Mouse (Mus musculus): Measurements from ENCODE around the gene Rab39b. TPM values are rescaled to one million over a fixed set of nuclear protein-coding genes. Genes with fewer than 3 reads are reported as not detected.

Gene Rab39b
- 20.1 and 21.5 TPM in 2 replicates for polyA plus RNA-seq (2012; rRNA removed)

GRCm38 (mm10) chrX:75577582-75578324 lies at the start of gene Rab39b:
Gene Rab39b, minus strand, starts transcription at chrX:75578231.
- TF ChIP-seq POLR2A (IDR thresholded peaks at IDR 0.05; ENCODE audit: extremely low read depth, insufficient read depth, low read length) (peak; percentile 81), CTCF (IDR thresholded peaks at IDR 0.05; ENCODE audit: extremely low read depth, insufficient read depth, low read length) (no peak)
- H3K4me3 ChIP-seq (ENCODE audit: insufficient read depth, low read length): peak within 1 kb of the TSS; percentile 80
- H3K4me1 ChIP-seq (ENCODE audit: control insufficient read depth, insufficient read depth, low read length): no peaks in the 10 kb centered on the region
- peak within 1 kb of the TSS; percentile 60; the same call in 1 of the 2 replicates for H3K27ac ChIP-seq (ENCODE audit: insufficient read depth, low read length)

GRCm38 (mm10) chrX:75578539-75578938 lies 508 bp upstream of the Rab39b start:
- H3K4me1 ChIP-seq (ENCODE audit: control insufficient read depth, insufficient read depth, low read length): no peaks in the 10 kb centered on the region
- no peak overlapping the region for H3K27ac ChIP-seq (ENCODE audit: insufficient read depth, low read length)
- no peak overlapping the region for H3K4me3 ChIP-seq (ENCODE audit: insufficient read depth, low read length)
- TF ChIP-seq POLR2A (IDR thresholded peaks at IDR 0.05; ENCODE audit: extremely low read depth, insufficient read depth, low read length): no peak
- no peak for TF ChIP-seq CTCF (IDR thresholded peaks at IDR 0.05; ENCODE audit: extremely low read depth, insufficient read depth, low read length)

Other genes with a start within 250 kb of the Rab39b start
- gene Fundc2, start 195.8 kb downstream of the Rab39b start, polyA plus RNA-seq (2012; rRNA removed): 25.8 and 27.5 TPM in 2 replicates
- gene F8, start 195.6 kb downstream of the Rab39b start, polyA plus RNA-seq (2012; rRNA removed): 0.79 and 0.85 TPM in 2 replicates
- gene Cmc4, start 161.6 kb downstream of the Rab39b start, polyA plus RNA-seq (2012; rRNA removed): 14.2 and 15.2 TPM in 2 replicates
- 6.3 TPM in 2 replicates for gene Mtcp1, start 161.6 kb downstream of the Rab39b start, polyA plus RNA-seq (2012; rRNA removed)
- 20.7 and 22.0 TPM in 2 replicates for gene Brcc3, start 161.6 kb downstream of the Rab39b start, polyA plus RNA-seq (2012; rRNA removed)
- 56.7 and 57.7 TPM in 2 replicates for gene Vbp1, start 63.9 kb downstream of the Rab39b start, polyA plus RNA-seq (2012; rRNA removed)